Mouse (Mus musculus) v-Abl transformed pro-B cells (cell line): ENCODE measurements around the gene Parp3.

ENCODE experiments used
- in situ Hi-C, 2 experiments: fragments of 400-800 bp; cut with MboI; formaldehyde crosslinking; loops; one replicate each; pipeline ENCODE4 v1.15.1; 2025; ENCODE audit not compliant: unreplicated experiment in 2 of 2

Gene Parp3

GRCm38 (mm10) chr9:106447348-106447747, 29.4 kb downstream of the Parp3 start, which contains the start of the genes Abhd14b and Abhd14a:
Abhd14b (plus strand) TSS chr9:106447459.
Abhd14a (minus strand) TSS chr9:106447678.
- in situ Hi-C loops = loop anchor here (25.0 kb wide), 2 partner anchors 285 to 635 kb away; partner anchors contain the start of genes Glyctk (in 2 of the 2) and Wdr82 (in 2 of the 2)

DNA sequence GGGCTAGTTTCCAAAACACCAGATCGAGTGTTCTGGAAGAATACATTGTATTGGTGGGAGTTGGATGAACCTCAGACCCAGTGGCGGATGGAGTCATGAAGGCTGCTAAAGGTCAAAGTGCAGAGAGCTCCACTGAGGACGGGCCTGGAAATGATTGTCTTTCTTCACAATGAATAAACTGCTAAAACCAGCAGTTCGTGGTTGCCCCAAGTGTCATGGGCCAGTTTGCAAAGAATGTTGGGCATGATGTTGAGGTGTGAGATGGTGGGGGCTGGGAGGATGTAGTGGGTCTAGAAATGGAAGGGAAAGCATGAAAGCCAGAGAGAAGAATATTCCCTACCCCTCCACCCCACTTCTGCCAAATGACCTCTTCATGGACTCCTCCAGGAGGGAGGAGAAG, 31.9 kb downstream of the Parp3 start:
- in situ Hi-C loops = loop anchor here (25.0 kb wide), 2 partner anchors 283 to 633 kb away; partner anchors contain the start of genes Glyctk (in 2 of the 2) and Wdr82 (in 2 of the 2)

- in situ Hi-C loops = loop anchor here (25.0 kb wide), 2 partner anchors 280 to 630 kb away; partner anchors contain the start of genes Glyctk (in 2 of the 2) and Wdr82 (in 2 of the 2)
Measured at GRCm38 (mm10) chr9:106442680-106443079, 34.1 kb downstream of the Parp3 start.

- in situ Hi-C loops = loop anchor here (25.0 kb wide), 2 partner anchors 274 to 624 kb away; partner anchors contain the start of genes Glyctk (in 2 of the 2) and Wdr82 (in 2 of the 2)
Measured at GRCm38 (mm10) chr9:106436566-106436965, 40.2 kb downstream of the Parp3 start.

DNA sequence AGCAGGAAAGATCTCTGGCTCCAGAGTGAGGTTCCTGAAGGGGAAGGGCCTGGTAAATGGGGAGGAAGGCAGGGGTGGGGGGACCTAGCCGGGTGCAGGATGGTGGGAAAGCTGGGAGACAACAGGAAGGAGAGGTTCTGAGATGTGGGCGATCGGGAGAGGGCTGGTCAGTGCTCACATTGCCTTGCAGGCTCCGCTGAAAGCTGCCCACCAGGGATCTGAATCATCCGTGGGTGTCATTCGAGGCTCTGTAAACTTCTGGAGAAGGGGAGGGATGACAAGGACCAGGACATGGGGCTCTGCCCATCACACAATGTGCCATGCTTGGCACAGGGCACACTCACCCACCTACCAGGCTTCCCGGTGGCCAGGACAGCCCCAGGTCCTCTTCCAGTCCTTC, 43.4 kb downstream of the Parp3 start:
- in situ Hi-C loops = loop anchor here (25.0 kb wide), 2 partner anchors 271 to 621 kb away; partner anchors contain the start of genes Glyctk (in 2 of the 2) and Wdr82 (in 2 of the 2)

- in situ Hi-C loops = loop anchor here (25.0 kb wide), 2 partner anchors 268 to 618 kb away; partner anchors contain the start of genes Glyctk (in 2 of the 2) and Wdr82 (in 2 of the 2)
Measured at GRCm38 (mm10) chr9:106430015-106430264, 46.8 kb downstream of the Parp3 start.

GRCm38 (mm10) chr9:106429221-106430014, 47.3 kb downstream of the Parp3 start, which contains the start of gene Rpl29:
Rpl29 (plus strand) TSS chr9:106429454.
- in situ Hi-C loops = loop anchor here (10.0 to 25.0 kb wide), 4 partner anchors 45 to 617 kb away; partner anchors contain the start of genes Glyctk (in 2 of the 2), Wdr82 (in 2 of the 2), Parp3 (in 1 of the 2) and Rrp9 (in 1 of the 2)

- in situ Hi-C loops = loop anchor here (10.0 to 25.0 kb wide), 4 partner anchors 46 to 616 kb away; partner anchors contain the start of genes Glyctk (in 2 of the 2), Wdr82 (in 2 of the 2), Parp3 (in 1 of the 2) and Rrp9 (in 1 of the 2)
Measured at GRCm38 (mm10) chr9:106428719-106429220, 48.0 kb downstream of the Parp3 start.

- in situ Hi-C loops = loop anchor here (5.0 to 10.0 kb wide), 4 partner anchors 53 to 207 kb away; partner anchors contain the start of genes Parp3 (in 1 of the 2) and Rrp9 (in 1 of the 2)
Measured at GRCm38 (mm10) chr9:106421865-106422160, 54.9 kb downstream of the Parp3 start.

GRCm38 (mm10) chr9:106421033-106421864, 55.5 kb downstream of the Parp3 start:
- in situ Hi-C loops = loop anchor here (5.0 to 10.0 kb wide), 4 partner anchors 54 to 206 kb away; partner anchors contain the start of genes Parp3 (in 1 of the 2) and Rrp9 (in 1 of the 2)

DNA sequence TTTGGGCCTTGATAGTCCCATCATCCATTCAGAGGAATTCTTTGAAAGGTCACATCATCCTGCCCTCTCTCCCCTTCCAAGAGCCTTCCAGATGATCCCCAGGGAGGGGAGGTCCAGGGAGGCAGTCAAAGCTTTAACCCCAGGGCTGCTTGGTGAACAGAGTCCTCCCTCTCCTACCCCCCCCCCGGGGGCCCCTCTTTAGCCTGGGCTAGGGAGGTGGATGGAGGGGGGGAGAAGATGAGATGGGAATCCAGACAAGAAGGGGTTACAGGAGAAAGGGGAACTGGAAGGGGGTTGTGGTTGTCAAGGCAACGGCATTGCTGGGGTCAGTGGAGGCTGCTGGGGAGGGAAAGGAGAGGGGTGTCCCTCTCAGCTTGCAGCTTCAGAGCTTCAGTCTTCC, 56.1 kb downstream of the Parp3 start:
- in situ Hi-C loops = loop anchor here (5.0 to 10.0 kb wide), 4 partner anchors 54 to 206 kb away; partner anchors contain the start of genes Parp3 (in 1 of the 2) and Rrp9 (in 1 of the 2)
